Mouse (Mus musculus) heart, adult 2 months (tissue): ENCODE measurements at regions not wholly inside any gene's neighbourhood (a gene's known extent, or its start where the extent isn't known, plus 50 kb on each side); places are given as distances from the start of the nearest gene placed in this dataset.

Source experiments
- CTCF ChIP-seq: fragments of 200-600 bp; IDR thresholded peaks from 2 replicates; pipeline ENCODE4 v1.8.1; 2022; ENCODE audit warnings: antibody characterized with exemption, mild to moderate bottlenecking, moderate library complexity
- POLR2A ChIP-seq: fragments of 200-500 bp; IDR thresholded peaks from 2 replicates; pipeline ENCODE4 v1.6.1; 2011; ENCODE audit warnings: mild to moderate bottlenecking, low read depth, low read length, control low read depth; ENCODE audit not compliant: insufficient read depth

- TF ChIP-seq CTCF (no peak), POLR2A (no peak)
Measured at GRCm38 (mm10) chr9:87894596-87894995, 163.5 kb upstream of the Tbx18 start.
